Mouse (Mus musculus): ENCODE measurements around the gene Vpreb2.
"Not testable (repeated sequence)": the region's sequence is repeated elsewhere in the genome, so short reads cannot be mapped to it uniquely, and the experiment has no call there.

Gene Vpreb2

GRCm38 (mm10) chr16:17980128-17980527, at the start of gene Vpreb2:
Vpreb2 (plus strand) TSS chr16:17980428.
- DNase-seq (ENCODE audit: low read depth, low spot score), result no peak

DNA sequence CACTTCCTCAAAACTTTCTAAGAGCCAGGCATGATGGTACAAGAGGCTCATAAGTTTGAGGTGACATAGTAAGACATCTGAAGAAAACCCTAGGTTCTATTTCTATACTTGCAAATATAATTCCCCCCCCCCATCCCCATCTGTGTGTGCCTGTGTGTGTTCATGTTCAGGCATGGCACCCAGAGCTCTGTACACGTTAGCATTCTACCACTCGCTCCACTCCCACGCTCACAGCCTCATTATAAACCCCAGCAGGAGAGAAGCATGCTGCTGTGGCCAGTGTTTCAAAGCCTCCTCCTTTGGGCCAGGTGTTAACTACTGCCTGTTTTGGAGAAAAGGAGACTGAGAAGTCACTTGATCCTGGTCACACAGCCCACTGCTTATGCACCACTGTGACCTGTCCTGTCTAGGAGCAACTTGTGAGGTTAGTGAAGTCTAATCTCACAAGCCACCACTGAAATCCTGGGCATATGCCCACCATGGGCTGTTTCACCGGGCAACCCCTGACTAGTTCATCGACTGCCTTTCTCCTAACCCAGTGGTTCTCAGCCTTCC, 48.2 kb upstream of the Vpreb2 start:
- DNase-seq (ENCODE audit: low read depth, low spot score), result no peak

DNA sequence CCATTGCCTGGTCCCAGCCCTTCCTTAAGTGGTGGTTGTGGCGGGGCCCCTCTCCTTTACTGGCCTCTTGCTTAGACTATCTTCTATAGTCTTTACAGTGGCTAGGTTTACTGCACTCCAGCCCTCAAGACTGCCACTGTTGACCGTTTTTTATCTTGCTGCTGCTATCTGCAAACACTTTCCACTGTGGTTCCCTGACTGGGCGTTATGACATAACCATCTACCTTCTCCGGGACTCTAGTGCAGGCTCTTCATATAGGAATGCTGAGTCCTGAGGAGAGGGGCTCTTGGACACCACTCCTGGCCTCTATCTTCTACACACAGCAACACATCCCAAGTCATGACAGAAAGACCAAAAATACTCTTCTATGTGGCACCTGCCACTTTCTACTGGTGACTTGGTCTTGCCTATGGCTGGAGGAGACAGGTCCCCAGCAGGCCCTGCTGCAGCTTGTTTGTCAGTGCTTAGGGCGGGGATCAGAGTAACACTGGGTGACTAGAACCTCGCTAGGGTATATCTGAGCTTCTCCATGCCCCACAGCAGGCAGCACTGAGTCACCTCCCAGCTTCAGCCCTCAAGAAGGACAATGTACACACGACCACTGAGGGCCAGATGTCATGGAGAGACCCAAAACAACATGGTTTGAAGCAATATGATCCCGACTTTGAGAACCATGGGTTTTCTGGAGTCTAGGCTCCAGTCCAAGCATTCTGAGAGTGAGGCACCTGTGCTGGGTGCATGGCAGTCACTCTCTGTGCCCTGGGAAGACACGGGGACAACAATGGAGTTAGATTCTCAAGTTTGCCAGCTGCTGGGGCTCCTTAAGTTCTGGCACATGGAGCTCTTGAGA, 46.4 kb upstream of the Vpreb2 start:
- DNase-seq (ENCODE audit: low read depth, low spot score), result no peak

- DNase-seq (ENCODE audit: low read depth, low spot score), result no peak
These were observed 45.8 kb upstream of the Vpreb2 start for GRCm38 (mm10) chr16:17934445-17934910.

DNA sequence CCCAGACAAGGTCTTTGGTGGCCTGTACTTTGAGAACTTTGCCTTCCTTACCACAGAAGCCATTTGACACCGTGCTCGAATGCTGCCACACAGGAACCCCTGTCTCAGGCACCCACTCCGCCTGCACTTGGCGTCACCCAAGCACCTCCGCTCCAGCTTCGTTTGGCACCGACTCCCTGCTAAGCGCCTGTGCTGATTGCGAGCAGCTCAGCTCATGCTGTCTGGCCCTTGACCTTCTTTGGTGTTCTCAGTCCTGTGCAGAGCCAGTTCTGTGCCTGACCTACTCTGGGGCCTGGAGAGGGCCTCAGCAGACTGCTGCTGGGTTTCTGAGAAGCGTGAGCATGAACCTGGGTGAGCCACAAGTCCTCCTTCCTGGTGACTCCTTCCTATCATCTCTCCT, 43.5 kb upstream of the Vpreb2 start:
- DNase-seq (ENCODE audit: low read depth, low spot score), result no peak

GRCm38 (mm10) chr16:17938187-17938586, 42.0 kb upstream of the Vpreb2 start:
- DNase-seq (ENCODE audit: low read depth, low spot score), result no peak

DNA sequence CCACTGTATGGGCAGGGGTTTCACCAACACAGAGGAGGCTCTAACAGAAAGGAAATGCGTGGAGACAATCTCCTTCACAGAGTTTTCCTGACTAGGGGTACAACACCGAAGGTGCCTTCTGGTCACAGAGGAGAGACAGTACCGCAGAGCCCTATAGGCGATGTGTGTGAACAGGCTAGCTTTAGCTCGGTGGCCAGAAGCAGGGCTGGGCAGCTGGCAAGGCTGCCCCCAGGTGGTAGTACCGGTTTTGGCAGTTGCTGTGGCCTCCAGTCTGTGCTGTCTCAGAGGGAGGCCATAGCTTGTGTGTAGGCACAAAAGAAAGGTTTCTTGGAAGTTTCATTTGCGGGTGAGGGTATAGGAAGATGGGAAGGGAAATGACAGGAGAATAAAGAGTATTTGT, 41.4 kb upstream of the Vpreb2 start:
- DNase-seq (ENCODE audit: low read depth, low spot score), result no peak

DNA sequence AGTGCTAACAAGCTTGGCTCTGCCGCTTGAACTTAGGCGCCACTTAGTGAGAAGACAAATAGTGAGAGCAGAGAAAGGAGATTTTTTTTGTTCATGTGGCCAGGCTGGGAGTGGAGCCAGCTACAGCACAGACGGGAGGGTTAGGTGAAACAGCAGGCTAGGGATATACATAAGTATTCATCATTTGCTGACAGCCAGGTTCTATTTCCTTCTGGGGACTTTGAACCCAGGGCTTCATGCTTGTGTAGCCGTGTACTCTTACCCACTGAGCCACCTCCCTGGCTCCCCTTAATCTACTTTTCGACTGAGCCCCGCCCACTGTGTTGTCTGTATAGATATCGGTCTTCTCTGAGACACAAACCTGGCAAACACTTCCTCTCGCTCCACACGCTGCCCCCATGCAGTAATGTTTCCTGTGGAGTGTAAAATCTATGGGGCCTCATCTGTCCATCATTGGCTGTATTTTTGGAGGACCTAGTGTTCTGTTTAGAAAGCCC, 40.9 kb upstream of the Vpreb2 start:
- no peak for DNase-seq (ENCODE audit: low read depth, low spot score)

GRCm38 (mm10) chr16:17943466-17943865, 36.8 kb upstream of the Vpreb2 start:
- no peak for DNase-seq (ENCODE audit: low read depth, low spot score)

DNA sequence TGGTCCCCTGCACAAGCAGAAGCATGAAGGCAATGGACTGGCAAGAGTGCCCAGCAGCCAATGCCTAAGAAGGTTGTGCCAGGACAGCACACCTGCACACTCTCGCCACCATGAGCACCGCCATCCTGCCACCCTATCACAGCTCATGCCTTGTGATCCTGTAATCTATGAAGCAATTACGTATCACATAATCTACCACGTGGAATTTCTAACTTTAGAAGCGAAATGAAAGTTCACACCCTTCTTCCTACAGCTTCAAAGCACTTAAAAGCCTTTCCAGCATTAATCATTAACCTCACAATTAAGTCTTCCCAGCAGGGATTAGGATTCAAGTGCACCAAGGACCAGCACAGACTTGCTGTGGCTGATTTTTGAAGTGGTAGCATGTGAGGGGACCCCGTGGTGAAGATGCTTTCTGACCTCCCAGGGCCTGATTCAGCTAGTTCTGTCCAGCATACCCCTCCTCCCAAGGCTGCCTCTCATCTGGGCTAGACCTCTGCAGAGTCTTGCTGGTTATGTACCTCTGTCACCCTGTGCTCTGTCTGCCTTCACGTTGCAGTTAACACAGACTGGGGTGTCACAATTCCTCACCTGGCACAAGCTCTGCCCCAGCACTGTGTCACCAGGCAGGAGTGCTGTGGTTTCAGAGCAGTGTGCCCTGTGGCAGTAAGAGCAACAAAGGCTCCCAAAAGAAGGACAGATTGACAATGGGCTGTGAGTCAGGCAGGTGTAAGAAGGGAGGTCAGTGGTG, 35.0 kb upstream of the Vpreb2 start:
- DNase-seq (ENCODE audit: low read depth, low spot score), result no peak

- no peak for DNase-seq (ENCODE audit: low read depth, low spot score)
These were observed 30.8 kb upstream of the Vpreb2 start for GRCm38 (mm10) chr16:17949421-17949877.

- DNase-seq (ENCODE audit: low read depth, low spot score), result no peak
These were observed 30.2 kb upstream of the Vpreb2 start for GRCm38 (mm10) chr16:17950068-17950467.

- no peak for DNase-seq (ENCODE audit: low read depth, low spot score)
These were observed 28.6 kb upstream of the Vpreb2 start for GRCm38 (mm10) chr16:17951618-17952017.

- not testable (repeated sequence) for DNase-seq (ENCODE audit: low read depth, low spot score)
These were observed 24.1 kb upstream of the Vpreb2 start for GRCm38 (mm10) chr16:17956052-17956638.

DNA sequence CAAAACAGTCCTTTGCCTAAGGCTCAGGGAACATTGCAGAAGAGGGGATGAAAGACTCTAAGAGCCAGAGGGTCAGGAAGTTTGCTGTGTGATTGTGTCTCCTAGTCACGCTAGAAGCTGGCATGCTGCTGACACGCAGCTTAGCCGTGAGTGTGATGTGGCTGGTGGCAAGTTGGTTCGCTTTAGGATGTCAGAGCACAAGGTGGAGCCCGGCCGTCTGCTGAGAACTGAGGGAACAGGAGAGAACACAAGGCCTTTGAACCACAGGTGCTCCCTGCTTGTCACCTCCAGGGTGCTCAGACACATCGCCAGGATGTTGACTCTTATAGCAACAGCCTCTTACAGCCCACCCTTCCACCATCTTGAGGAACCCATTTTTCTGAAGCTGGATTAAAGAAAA, 18.1 kb upstream of the Vpreb2 start:
- DNase-seq (ENCODE audit: low read depth, low spot score), result no peak

- no peak for DNase-seq (ENCODE audit: low read depth, low spot score)
These were observed 8.4 kb upstream of the Vpreb2 start for GRCm38 (mm10) chr16:17971853-17972252.

DNA sequence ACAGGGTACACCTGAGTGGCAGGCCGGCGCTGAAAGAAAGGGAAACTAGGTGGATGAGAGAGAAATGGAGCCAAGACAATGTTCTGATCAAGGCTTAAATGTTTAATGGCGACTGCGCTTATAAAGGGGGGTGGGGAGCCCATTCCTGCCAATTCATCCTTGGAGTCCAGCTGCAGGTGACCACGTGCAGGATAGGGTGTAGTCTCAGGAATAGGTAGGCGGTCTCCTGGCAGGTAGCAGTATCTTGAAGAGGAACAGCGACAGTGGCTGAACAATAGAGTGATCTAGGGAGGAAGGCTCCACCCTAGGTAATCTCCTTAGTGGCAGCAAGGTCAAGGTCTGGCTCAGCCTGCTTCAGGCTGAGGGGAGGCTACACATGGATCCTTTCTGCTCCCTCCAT, 2.4 kb upstream of the Vpreb2 start:
- DNase-seq (ENCODE audit: low read depth, low spot score), result not testable (repeated sequence)

DNA sequence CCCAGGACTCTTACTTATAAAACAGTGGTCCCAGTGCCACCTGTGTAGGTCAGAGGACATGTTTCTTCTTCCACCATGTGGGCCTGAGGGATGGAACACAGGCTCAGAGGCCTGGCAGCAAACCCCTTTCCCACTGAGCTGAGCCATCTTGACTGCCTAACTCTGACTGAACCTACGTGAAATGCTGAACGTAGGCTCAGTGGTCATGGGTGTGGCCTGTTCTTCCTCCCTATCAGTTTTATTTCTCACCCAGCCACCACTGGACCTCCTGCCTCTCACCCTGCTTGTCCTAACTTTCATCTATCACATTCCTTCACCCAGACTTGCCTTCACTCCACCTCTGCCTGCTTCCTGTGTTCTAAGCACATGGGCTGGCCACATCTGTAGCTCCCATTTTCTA, 3.0 kb downstream of the Vpreb2 start:
- DNase-seq (ENCODE audit: low read depth, low spot score), result no peak

DNA sequence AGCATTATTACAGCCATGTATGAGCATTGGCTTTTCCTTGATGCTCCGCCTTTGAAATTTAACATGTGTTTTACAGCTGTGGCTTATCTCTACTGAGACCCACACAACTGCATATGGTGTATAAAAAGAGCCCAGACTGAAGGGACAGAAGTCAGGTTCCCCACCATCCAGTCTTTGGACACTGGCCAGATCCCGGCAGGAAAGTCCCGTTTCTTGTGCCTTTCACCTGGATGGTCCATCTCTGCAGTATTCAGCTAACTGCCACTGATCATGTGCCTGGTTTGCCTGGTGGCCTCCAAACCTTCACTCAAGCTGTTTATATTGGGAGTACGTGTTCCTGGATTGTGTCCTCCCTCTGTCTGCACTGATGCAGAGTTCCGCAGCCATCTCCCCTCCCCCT, 4.0 kb downstream of the Vpreb2 start:
- no peak for DNase-seq (ENCODE audit: low read depth, low spot score)

DNA sequence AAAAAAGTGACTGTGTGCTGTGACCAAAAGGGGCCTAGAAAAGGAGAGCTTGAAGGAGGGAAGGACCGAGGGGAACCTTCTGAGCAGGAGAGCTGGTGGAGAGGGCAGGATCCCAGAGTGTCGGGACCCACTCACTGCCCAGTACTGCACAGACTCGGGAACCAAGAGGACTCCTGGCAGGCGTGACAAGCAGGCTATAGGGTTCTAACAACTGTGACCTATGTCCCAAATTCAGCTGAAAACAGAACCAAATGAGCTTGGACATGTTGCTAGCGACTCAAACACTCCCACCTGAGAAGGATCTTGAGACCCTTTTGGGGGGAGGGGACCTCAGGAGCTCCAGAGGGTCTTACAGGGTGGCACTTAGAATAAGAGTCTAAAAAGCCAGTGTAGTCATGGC, 4.8 kb downstream of the Vpreb2 start:
- no peak for DNase-seq (ENCODE audit: low read depth, low spot score)

- DNase-seq (ENCODE audit: low read depth, low spot score), result peak; percentile 8
These were observed 6.4 kb downstream of the Vpreb2 start for GRCm38 (mm10) chr16:17986456-17987132.
